8 mouse cellular contexts compared by ENCODE assay signal in the genomic region with DNA sequence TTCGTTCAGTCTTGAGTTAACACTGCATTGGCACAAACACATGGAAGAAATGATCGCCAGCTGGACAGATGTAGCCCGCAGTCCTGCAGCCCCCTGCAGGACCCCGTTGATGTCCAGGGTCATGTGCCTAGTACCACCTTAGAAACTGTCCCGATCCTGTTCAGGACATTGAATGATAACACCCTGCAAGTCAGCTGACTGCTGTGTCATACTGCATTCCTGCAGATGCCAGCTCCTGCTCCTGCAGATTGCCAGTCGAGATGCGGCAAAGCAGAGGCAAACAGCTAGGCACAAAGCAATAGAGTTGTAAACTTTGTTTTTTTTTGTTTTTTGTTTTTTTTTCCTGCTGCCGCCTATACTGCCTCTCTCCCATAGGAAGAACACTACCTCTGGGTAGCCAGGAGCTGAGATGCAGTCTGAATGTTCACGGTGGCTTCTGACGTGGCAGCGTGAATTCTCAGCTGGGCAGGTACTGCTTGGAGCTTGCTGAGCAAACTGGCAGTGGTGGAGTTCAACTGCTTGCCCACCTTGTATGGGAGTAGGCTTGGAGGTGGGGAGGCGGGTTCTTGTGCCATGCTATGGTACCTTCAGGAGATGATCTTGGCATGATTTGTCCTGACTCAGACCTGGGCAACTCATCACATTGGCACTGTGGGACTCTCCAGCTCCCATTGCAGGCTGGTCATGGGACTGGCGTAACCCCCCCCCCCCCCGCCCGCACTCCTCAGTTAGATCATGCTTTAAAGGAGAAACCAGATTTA.
DNase-seq lines count a peak whose midpoint lies in the region.

No protein-coding gene starts in this region.

- peak; percentile 35 for DNase-seq in layer of hippocampus, adult 11-12 months (ENCODE audit: low spot score)
- no peak for DNase-seq in layer of hippocampus, postnatal 25 days (ENCODE audit: extremely low spot score in 1 of 2, low spot score in 1 of 2)
- peak; percentile 16 to 33 for DNase-seq in frontal cortex, postnatal 25 days (ENCODE audit: low spot score in 2 of 2)
- peak; percentile 35 to 39 for DNase-seq in left cerebral cortex, adult 8-10 months (ENCODE audit: low spot score in 2 of 2)
- DNase-seq in right cerebral cortex, postnatal 14 days: peak; percentile 18
- DNase-seq in urinary bladder, postnatal 10 days (ENCODE audit: low spot score): no peak
- no peak for DNase-seq in natural killer cell, adult 2 months (ENCODE audit: low spot score in 2 of 2)
- no peak for DNase-seq in embryo, embryonic 9.5 days (ENCODE audit: extremely low spot score)

Comparison
In these comparisons a context has a peak if more than half of its experiments do, and no peak if none do; other contexts are left out.
1. DNase-seq: peak in layer of hippocampus, adult 11-12 months (single experiment), frontal cortex, postnatal 25 days (2 of 2), left cerebral cortex, adult 8-10 months (2 of 2) and right cerebral cortex, postnatal 14 days (single experiment); none in layer of hippocampus, postnatal 25 days (0 of 2), urinary bladder, postnatal 10 days (single experiment), natural killer cell, adult 2 months (0 of 2) and embryo, embryonic 9.5 days (single experiment).